ENCODE assay signal across 14 mouse cellular contexts in genomic region chr7:128022974-128023373, GRCm38 (mm10). TPM values are rescaled to one million over a fixed set of nuclear protein-coding genes. Genes with fewer than 3 reads are reported as not detected.
DNase-seq lines count a peak whose midpoint lies in the region; ATAC-seq and TF ChIP-seq lines count a peak whose summit lies in the region.
"Had no signal": no experiment of that assay in that cellular context is flagged by ENCODE, and none has a peak within 500 bp of the region (broad histone marks: within the 10 kb centered on the region; RNA-seq: fewer than 3 reads in every experiment).

No protein-coding gene starts in this region.

- H3K9ac ChIP-seq in hindbrain, postnatal 0 days (replicated peaks; ENCODE audit: low read length), result no peak overlapping the region
- H3K9ac ChIP-seq in hindbrain, embryonic 12.5 days, result no peak overlapping the region
- H3K9ac ChIP-seq: heart, embryonic 13.5 days; liver, embryonic 13.5 days had no signal

- no peak overlapping the region for H3K4me2 ChIP-seq in hindbrain, postnatal 0 days (ENCODE audit: low read depth, low read length)
- no peak overlapping the region for H3K4me2 ChIP-seq in hindbrain, embryonic 12.5 days (replicated peaks)
- H3K4me2 ChIP-seq: heart, embryonic 13.5 days; liver, embryonic 13.5 days; midbrain, embryonic 11.5 days had no signal

- H3K27ac ChIP-seq in hindbrain, postnatal 0 days, result no peak overlapping the region
- H3K27ac ChIP-seq in hindbrain, embryonic 12.5 days, result no peak overlapping the region
- H3K27ac ChIP-seq: heart, embryonic 13.5 days; liver, embryonic 13.5 days had no signal

- H3K36me3 ChIP-seq in hindbrain, postnatal 0 days (ENCODE audit: insufficient read depth, low read length), result no peaks in the 10 kb centered on the region
- H3K36me3 ChIP-seq in hindbrain, embryonic 12.5 days, result no peaks in the 10 kb centered on the region
- H3K36me3 ChIP-seq: heart, embryonic 13.5 days; liver, embryonic 13.5 days had no signal

- DNase-seq in hindbrain, postnatal 0 days (ENCODE audit: low spot score), result no peak
- peak; percentile 56 for DNase-seq in thymus, postnatal 0 days (ENCODE audit: low spot score)
- DNase-seq in thymus, postnatal 36 days, result no peak
- DNase-seq in ZHBTc4 (ENCODE audit: low read depth, low spot score), result peak; percentile 68
- peak; percentile 54 for DNase-seq in thymus, postnatal 4 days
- no peak for DNase-seq in yolk sac, embryonic 10.5 days (ENCODE audit: low spot score)
- DNase-seq in right cerebral cortex, postnatal 25 days, result no peak
- DNase-seq: kidney, adult 11 months; liver, embryonic 13.5 days had no signal

- H3K9me3 ChIP-seq in hindbrain, postnatal 0 days (ENCODE audit: low read length), result no peaks in the 10 kb centered on the region
- H3K9me3 ChIP-seq in hindbrain, embryonic 12.5 days (replicated peaks), result no peaks in the 10 kb centered on the region
- H3K9me3 ChIP-seq: liver, embryonic 13.5 days had no signal

- peak; percentile 51 for TF ChIP-seq CTCF in hindbrain, postnatal 0 days (IDR thresholded peaks at IDR 0.05; ENCODE audit: low read depth)

- no peaks in the 10 kb centered on the region for H3K27me3 ChIP-seq in hindbrain, postnatal 0 days (ENCODE audit: insufficient read depth, low read length)
- no peaks in the 10 kb centered on the region for H3K27me3 ChIP-seq in hindbrain, embryonic 12.5 days
- H3K27me3 ChIP-seq: heart, embryonic 13.5 days; liver, embryonic 13.5 days had no signal

- 66% methylated on average over 8 of the region's 8 CpGs for WGBS in hindbrain, postnatal 0 days
- WGBS in hindbrain, embryonic 12.5 days, result 66% methylated on average over 8 of the region's 8 CpGs

- no peak for ATAC-seq in hindbrain, postnatal 0 days
- no peak for ATAC-seq in hindbrain, embryonic 12.5 days (ENCODE audit: low FRiP score)
- ATAC-seq: forebrain, embryonic 16.5 days had no signal

- no peak overlapping the region for H3K4me3 ChIP-seq in hindbrain, postnatal 0 days (ENCODE audit: low read length)
- H3K4me3 ChIP-seq in hindbrain, embryonic 12.5 days, result no peak overlapping the region
- H3K4me3 ChIP-seq: heart, embryonic 13.5 days; liver, embryonic 13.5 days had no signal

- no peaks in the 10 kb centered on the region for H3K4me1 ChIP-seq in hindbrain, postnatal 0 days (ENCODE audit: insufficient read depth, low read length)
- no peaks in the 10 kb centered on the region for H3K4me1 ChIP-seq in hindbrain, embryonic 12.5 days
- H3K4me1 ChIP-seq: heart, embryonic 13.5 days; liver, embryonic 13.5 days had no signal

RNA-seq across cellular contexts. Expression of gene Trim72, which starts 19.2 kb away (rescaled TPM):
- 0.37 and 1.4 TPM in 2 replicates for total RNA-seq in hindbrain, postnatal 0 days (2014; rRNA removed)
- polyA plus RNA-seq in hindbrain, postnatal 0 days (2015; fragmentation: Nextera tagmentation; extraction: Ambion mirVana), result not detected in 2 replicates
- 0.15 and 0.59 TPM in 2 replicates for polyA plus RNA-seq in hindbrain, embryonic 12.5 days (2016; fragmentation: Nextera tagmentation; extraction: Ambion mirVana)
- polyA plus RNA-seq in thymus, postnatal 0 days (2015; fragmentation: Nextera tagmentation; extraction: Ambion mirVana), result not detected in 2 replicates
- polyA plus RNA-seq: forebrain, embryonic 16.5 days; liver, embryonic 13.5 days had no signal

RNA-seq across cellular contexts. Expression of gene Pycard, which starts 29.3 kb away (rescaled TPM):
- 12.1 and 12.7 TPM in 2 replicates for total RNA-seq in hindbrain, postnatal 0 days (2014; rRNA removed)
- polyA plus RNA-seq in hindbrain, postnatal 0 days (2015; fragmentation: Nextera tagmentation; extraction: Ambion mirVana), result 9.3 and 10.7 TPM in 2 replicates
- 6.4 and 9.4 TPM in 2 replicates for polyA plus RNA-seq in hindbrain, embryonic 12.5 days (2016; fragmentation: Nextera tagmentation; extraction: Ambion mirVana)
- polyA plus RNA-seq in thymus, postnatal 0 days (2015; fragmentation: Nextera tagmentation; extraction: Ambion mirVana), result 372 and 387 TPM in 2 replicates

RNA-seq across cellular contexts. Expression of gene Itgam, which starts 39.5 kb away (rescaled TPM):
- 2.6 and 3.2 TPM in 2 replicates for total RNA-seq in hindbrain, postnatal 0 days (2014; rRNA removed)
- 1.2 and 1.3 TPM in 2 replicates for polyA plus RNA-seq in hindbrain, postnatal 0 days (2015; fragmentation: Nextera tagmentation; extraction: Ambion mirVana)
- polyA plus RNA-seq in hindbrain, embryonic 12.5 days (2016; fragmentation: Nextera tagmentation; extraction: Ambion mirVana), result 0.83 and 0.97 TPM in 2 replicates
- 1.2 and 1.4 TPM in 2 replicates for polyA plus RNA-seq in thymus, postnatal 0 days (2015; fragmentation: Nextera tagmentation; extraction: Ambion mirVana)

RNA-seq across cellular contexts. Expression of gene Gm49368, which starts 39.5 kb away (rescaled TPM):
- not detected in 2 replicates for total RNA-seq in hindbrain, postnatal 0 days (2014; rRNA removed)
- not detected in 2 replicates for polyA plus RNA-seq in hindbrain, postnatal 0 days (2015; fragmentation: Nextera tagmentation; extraction: Ambion mirVana)
- polyA plus RNA-seq in hindbrain, embryonic 12.5 days (2016; fragmentation: Nextera tagmentation; extraction: Ambion mirVana), result not detected in 2 replicates
- not detected in 2 replicates for polyA plus RNA-seq in thymus, postnatal 0 days (2015; fragmentation: Nextera tagmentation; extraction: Ambion mirVana)
- total RNA-seq: layer of hippocampus, postnatal 25 days had no signal
- polyA plus RNA-seq: forebrain, embryonic 16.5 days; heart, embryonic 13.5 days; liver, embryonic 13.5 days; midbrain, embryonic 11.5 days had no signal

RNA-seq across cellular contexts. Expression of gene Fus, which starts 55.7 kb away (rescaled TPM):
- total RNA-seq in hindbrain, postnatal 0 days (2014; rRNA removed), result 34.4 and 45.0 TPM in 2 replicates
- 281 and 299 TPM in 2 replicates for polyA plus RNA-seq in hindbrain, postnatal 0 days (2015; fragmentation: Nextera tagmentation; extraction: Ambion mirVana)
- polyA plus RNA-seq in hindbrain, embryonic 12.5 days (2016; fragmentation: Nextera tagmentation; extraction: Ambion mirVana), result 502 and 538 TPM in 2 replicates
- 178 and 286 TPM in 2 replicates for polyA plus RNA-seq in thymus, postnatal 0 days (2015; fragmentation: Nextera tagmentation; extraction: Ambion mirVana)

Comparison
In these comparisons a context has a peak if more than half of its experiments do, and no peak if none do; other contexts are left out.
1. DNase-seq: peak in thymus, postnatal 0 days (single experiment), ZHBTc4 (single experiment) and thymus, postnatal 4 days (single experiment); none in hindbrain, postnatal 0 days (single experiment), thymus, postnatal 36 days (0 of 2), yolk sac, embryonic 10.5 days (single experiment) and right cerebral cortex, postnatal 25 days (single experiment).
2. RNA of gene Pycard, which starts 29.3 kb away (polyA plus RNA-seq): 372 to 387 TPM in thymus, postnatal 0 days; 9.3 to 10.7 TPM in hindbrain, postnatal 0 days and 6.4 to 9.4 TPM in hindbrain, embryonic 12.5 days; every median in the first group is over 10 times any median in the second.